Mouse (Mus musculus) erythroblast, embryonic 14.5 days (primary cell): ENCODE data around the gene Zkscan1. TPM values are rescaled to one million over a fixed set of nuclear protein-coding genes. Genes with fewer than 3 reads are reported as not detected.

Experiments
- H3K27me3 ChIP-seq: 2 replicates; pipeline ENCODE4 v1.6.1; 2012; ENCODE audit warnings: inconsistent platforms; ENCODE audit not compliant: control insufficient read depth
- H3K36me3 ChIP-seq: 2 replicates; pipeline ENCODE4 v1.6.1; 2012; ENCODE audit warnings: mild to moderate bottlenecking, inconsistent platforms; ENCODE audit not compliant: control insufficient read depth
- H3K4me1 ChIP-seq: 2 replicates; pipeline ENCODE4 v1.6.1; 2012; ENCODE audit warnings: inconsistent platforms; ENCODE audit not compliant: control insufficient read depth
- H3K4me3 ChIP-seq: replicated peaks from 2 replicates; pipeline ENCODE3; 2012; ENCODE audit warnings: moderate library complexity, mild to moderate bottlenecking, inconsistent platforms
- H3K9me3 ChIP-seq: 2 replicates; pipeline ENCODE4 v1.6.1; 2012; ENCODE audit warnings: low read length, inconsistent platforms, mixed read lengths; ENCODE audit not compliant: control insufficient read depth
- GATA1 ChIP-seq: IDR thresholded peaks from 2 replicates; pipeline ENCODE4 v1.6.1; 2012; ENCODE audit warnings: low read length, inconsistent platforms, mixed read lengths
- TAL1 ChIP-seq: IDR thresholded peaks from 3 replicates; pipeline ENCODE4 v1.6.1; 2012; ENCODE audit warnings: low read length, inconsistent platforms, mixed read lengths
- polyA plus RNA-seq: library from polyadenylated mRNA; stranded (reverse); fragments of >175 nt; gene quantifications from 2 replicates; pipeline ENCODE4 v1.2.3, GENCODE M21; 2012

Zkscan1 gene
- polyA plus RNA-seq, 1 experiment: 0.02 TPM

- TF ChIP-seq TAL1 (no peak), GATA1 (no peak)
Measured at GRCm38 (mm10) chr5:138116255-138117198, 31.6 kb downstream of the Zkscan1 start, which contains the start of gene Zscan21. Gene Zscan21 (plus strand): TSS chr5:138116903.

DNA sequence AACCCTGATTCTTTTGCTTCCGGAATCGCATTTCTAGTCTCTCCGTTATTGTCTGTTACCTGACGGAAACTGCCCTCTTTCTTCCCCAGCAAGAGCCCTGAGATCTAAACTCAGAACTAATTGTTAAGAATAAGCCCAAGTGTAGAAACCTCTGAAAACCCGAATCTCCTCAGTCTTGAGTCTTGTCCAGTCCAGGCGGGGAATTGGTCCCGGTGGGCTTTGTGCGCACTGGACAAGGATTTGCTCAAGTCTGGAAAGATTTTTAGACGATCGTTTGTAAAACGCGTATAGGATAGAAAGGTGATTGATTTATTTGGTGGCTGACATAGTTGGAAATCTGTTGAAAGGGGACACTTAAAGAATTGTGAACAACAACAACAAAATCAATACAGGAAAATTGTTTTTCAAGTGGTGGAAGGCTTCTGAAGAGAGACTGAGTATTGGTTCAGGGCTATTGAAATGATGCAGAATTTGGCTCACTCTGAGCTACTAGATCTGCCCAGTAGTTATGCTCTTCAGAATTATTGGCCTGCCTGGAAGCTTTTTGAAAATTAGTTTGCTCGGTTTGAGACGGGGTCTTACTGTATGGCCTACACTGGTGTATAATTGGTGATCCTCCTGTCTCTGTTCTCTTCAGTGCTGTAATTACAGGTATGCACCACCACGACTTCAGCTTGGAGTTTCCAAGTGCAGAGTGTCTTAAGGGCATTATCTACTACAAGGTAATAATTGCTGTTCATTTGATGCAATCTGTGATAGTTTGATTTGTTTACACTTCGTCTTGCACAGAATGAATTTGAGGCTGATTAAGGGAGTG is 32.5 kb downstream of the Zkscan1 start:
- Histone ChIP-seq H3K4me3 (peak overlapping the region; percentile 92), H3K36me3 (peaks cover 13% of the 10 kb centered on the region), H3K9me3 (no peaks in the 10 kb centered on the region), H3K4me1 (peaks cover 35% of the 10 kb centered on the region), H3K27me3 (no peaks in the 10 kb centered on the region)
- TF ChIP-seq TAL1 (no peak), GATA1 (no peak)

More at GRCm38 (mm10) chr5:138116255-138117198, 31.6 kb downstream of the Zkscan1 start, which contains the start of gene Zscan21:
- Histone ChIP-seq H3K4me3 (peak within 1 kb of the TSS; percentile 92), H3K27me3 (no peaks in the 10 kb centered on the region), H3K36me3 (peaks cover 11% of the 10 kb centered on the region), H3K9me3 (no peaks in the 10 kb centered on the region), H3K4me1 (peaks cover 34% of the 10 kb centered on the region)

- Histone ChIP-seq H3K27me3 (no peaks in the 10 kb centered on the region), H3K4me3 (peak overlapping the region; percentile 92), H3K36me3 (peaks cover 16% of the 10 kb centered on the region), H3K4me1 (peaks cover 39% of the 10 kb centered on the region), H3K9me3 (no peaks in the 10 kb centered on the region)
- TF ChIP-seq TAL1 (no peak), GATA1 (no peak)
Measured at GRCm38 (mm10) chr5:138118041-138118440, 33.2 kb downstream of the Zkscan1 start.

GRCm38 (mm10) chr5:138132425-138133064 is 47.7 kb downstream of the Zkscan1 start:
- H3K4me1 ChIP-seq: peaks cover 10% of the 10 kb centered on the region

DNA sequence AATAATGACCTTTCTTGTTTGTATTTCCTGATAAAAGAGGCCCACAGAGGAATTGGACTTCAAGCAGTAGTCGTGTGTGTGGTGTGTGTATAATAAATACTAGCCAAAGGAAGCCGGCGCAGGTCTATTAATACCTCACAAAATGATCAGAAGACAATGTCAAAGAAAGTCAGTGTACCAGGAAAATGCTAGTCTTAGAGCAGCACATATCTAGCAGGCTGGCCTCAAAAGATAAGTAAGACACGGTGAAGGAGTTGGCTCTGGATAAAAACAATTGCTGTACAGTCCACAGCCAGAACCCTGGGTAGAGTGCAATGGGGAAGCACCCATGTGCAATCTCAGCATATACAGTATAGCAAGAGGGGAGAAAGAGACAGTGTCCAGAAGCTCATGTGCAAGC is 52.4 kb downstream of the Zkscan1 start:
- Histone ChIP-seq H3K9me3 (no peaks in the 10 kb centered on the region), H3K4me1 (peaks cover 17% of the 10 kb centered on the region), H3K36me3 (peaks cover 34% of the 10 kb centered on the region), H3K4me3 (no peak overlapping the region), H3K27me3 (no peaks in the 10 kb centered on the region)
- TF ChIP-seq TAL1 (no peak), GATA1 (no peak)

More at GRCm38 (mm10) chr5:138132425-138133064, 47.7 kb downstream of the Zkscan1 start:
- Histone ChIP-seq H3K36me3 (peaks cover 73% of the 10 kb centered on the region), H3K27me3 (no peaks in the 10 kb centered on the region), H3K4me3 (no peak overlapping the region), H3K9me3 (no peaks in the 10 kb centered on the region)
- no peak for TF ChIP-seq TAL1
- TF ChIP-seq GATA1: no peak

DNA sequence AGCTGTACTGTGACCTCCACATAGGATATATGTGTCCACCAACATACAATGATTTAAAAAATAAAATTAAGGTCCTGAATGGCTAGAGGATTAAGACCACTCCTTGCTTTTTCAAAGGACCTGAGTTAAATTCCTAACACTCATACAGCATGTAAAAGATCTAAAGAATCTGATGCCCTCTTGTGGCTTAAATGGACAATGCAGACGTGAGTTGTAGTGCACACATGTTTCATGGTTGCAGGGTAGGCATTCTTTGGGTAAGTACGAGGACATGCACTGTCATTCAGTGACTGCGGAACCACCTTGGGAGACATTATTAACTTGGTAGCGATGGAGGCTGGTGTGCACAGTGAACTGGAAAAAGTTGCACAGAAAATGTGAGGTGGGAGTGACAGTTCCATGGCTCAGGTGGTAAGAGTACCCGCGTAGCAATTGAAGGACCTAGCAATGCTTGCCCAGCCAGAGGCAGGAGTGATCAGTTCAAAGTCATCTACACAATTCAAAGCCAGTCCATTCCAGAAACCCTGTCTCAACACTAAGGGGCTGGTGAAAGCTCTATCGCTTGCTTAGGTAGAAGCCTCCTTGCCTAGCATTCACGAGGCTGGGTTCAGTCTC is 53.2 kb downstream of the Zkscan1 start:
- Histone ChIP-seq H3K36me3 (peaks cover 26% of the 10 kb centered on the region), H3K4me1 (peaks cover 17% of the 10 kb centered on the region), H3K9me3 (no peaks in the 10 kb centered on the region), H3K27me3 (no peaks in the 10 kb centered on the region), H3K4me3 (no peak overlapping the region)
- TF ChIP-seq GATA1 (no peak), TAL1 (no peak)

DNA sequence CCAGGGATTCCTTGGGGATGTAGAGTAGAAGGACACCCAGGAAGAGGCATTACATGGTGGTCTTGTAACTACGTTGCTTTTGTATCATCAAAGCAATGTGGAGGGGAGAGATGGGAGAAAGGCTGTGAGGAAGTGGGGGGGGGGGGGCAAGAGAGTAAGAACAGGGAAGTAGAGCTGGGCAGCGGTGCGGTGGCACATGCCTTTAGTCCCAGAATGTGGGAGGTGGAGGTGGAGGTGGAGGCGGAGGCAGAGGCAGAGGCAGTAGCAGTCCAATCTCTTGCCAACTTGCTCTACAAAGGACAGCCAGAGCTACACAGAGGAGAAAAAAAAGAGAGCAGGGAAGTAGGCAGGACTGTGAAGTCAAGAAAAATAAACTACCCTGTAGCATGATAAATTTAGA is 53.7 kb downstream of the Zkscan1 start:
- TF ChIP-seq TAL1 (no peak), GATA1 (no peak)
- Histone ChIP-seq H3K27me3 (no peaks in the 10 kb centered on the region), H3K9me3 (no peaks in the 10 kb centered on the region), H3K4me3 (no peak overlapping the region), H3K4me1 (peaks cover 17% of the 10 kb centered on the region), H3K36me3 (peaks cover 20% of the 10 kb centered on the region)

DNA sequence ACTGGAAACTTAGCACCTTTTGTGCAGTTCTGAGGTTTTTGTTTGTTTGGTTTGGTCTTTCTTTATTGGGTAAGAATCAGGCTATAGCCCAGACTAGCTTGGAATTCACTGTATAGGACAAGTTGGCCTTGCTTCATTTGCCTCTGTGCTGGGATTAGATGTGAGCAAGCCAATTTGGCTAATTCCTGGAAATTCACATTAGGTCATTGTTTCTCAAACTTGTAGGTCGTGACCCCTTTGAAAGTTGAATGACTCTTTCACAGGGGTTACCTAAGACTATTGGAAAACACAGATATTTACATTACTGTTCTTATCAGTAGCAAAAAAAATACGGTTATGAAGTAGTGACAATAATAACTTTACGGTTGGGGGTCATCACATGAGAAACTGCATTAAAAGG is 69.5 kb downstream of the Zkscan1 start:
- Histone ChIP-seq H3K27me3 (no peaks in the 10 kb centered on the region), H3K9me3 (no peaks in the 10 kb centered on the region), H3K4me1 (peaks cover 19% of the 10 kb centered on the region), H3K36me3 (peaks cover 24% of the 10 kb centered on the region), H3K4me3 (peak overlapping the region; percentile 77)
- no peak for TF ChIP-seq TAL1
- no peak for TF ChIP-seq GATA1
